Mouse (Mus musculus) spleen, adult 2 months (tissue): ENCODE measurements around the gene Hikeshi.

ENCODE experiments used
- CTCF ChIP-seq: fragments of 200-500 bp; IDR thresholded peaks from 2 replicates; pipeline ENCODE4 v1.5.1; 2011; ENCODE audit warnings: mild to moderate bottlenecking, inconsistent platforms; ENCODE audit not compliant: insufficient read depth, insufficient read length, insufficient replicate concordance; ENCODE audit errors: extremely low read depth
- POLR2A ChIP-seq: fragments of 200-500 bp; IDR thresholded peaks from 2 replicates; pipeline ENCODE4 v1.6.1; 2011; ENCODE audit warnings: low read depth, low read length, inconsistent platforms

DNA sequence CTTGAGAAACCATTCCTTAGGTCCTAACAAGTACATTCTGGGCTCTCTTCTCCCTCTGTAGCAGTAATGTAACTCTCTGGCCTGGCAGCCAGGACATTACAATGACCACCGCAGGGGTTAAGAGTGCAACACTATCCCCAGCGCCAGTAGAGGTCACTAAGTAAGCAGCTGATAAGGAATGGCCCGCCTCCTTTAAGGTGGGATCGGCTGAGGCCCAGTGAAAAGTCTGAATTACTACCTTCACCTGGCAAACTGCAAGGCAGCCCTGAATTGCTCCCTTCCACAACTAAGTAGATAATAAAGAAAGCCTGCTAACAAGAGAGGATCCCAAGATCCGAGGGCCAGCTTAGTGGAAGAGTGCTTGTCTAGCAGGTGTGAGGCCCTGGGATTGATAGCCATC, 16.3 kb upstream of the Hikeshi start:
- no peak for TF ChIP-seq CTCF
- no peak for TF ChIP-seq POLR2A
